Mouse (Mus musculus) heart, embryonic 10.5 days (tissue): ENCODE results near the gene Pou6f1. TPM values are rescaled to one million over a fixed set of nuclear protein-coding genes. Genes with fewer than 3 reads are reported as not detected.
"Not testable (repeated sequence)": the region's sequence is repeated elsewhere in the genome, so short reads cannot be mapped to it uniquely, and the experiment has no call there.

Source experiments
- DNase-seq: peaks from one replicate; pipeline ENCODE4 v3.0.0-alpha.2; 2017; ENCODE audit warnings: low spot score
- H3K27ac ChIP-seq: fragments of 300-500 bp; sonication (generic); 2 replicates; pipeline ENCODE4 v1.5.1; 2016; ENCODE audit warnings: mild to moderate bottlenecking
- H3K27me3 ChIP-seq: fragments of 300-500 bp; sonication (generic); 2 replicates; pipeline ENCODE4 v1.6.1; 2016; ENCODE audit warnings: mild to moderate bottlenecking; ENCODE audit not compliant: poor library complexity, insufficient read depth, severe bottlenecking
- H3K36me3 ChIP-seq: fragments of 300-500 bp; sonication (generic); 2 replicates; pipeline ENCODE4 v1.6.1; 2016; ENCODE audit warnings: mild to moderate bottlenecking, moderate library complexity
- H3K4me1 ChIP-seq: fragments of 300-500 bp; sonication (generic); 2 replicates; pipeline ENCODE4 v1.6.1; 2016; ENCODE audit warnings: mild to moderate bottlenecking
- H3K4me3 ChIP-seq: fragments of 300-500 bp; sonication (generic); 2 replicates; pipeline ENCODE4 v1.5.1; 2016; ENCODE audit warnings: mild to moderate bottlenecking, moderate library complexity
- H3K9me3 ChIP-seq: fragments of 300-500 bp; sonication (generic); 2 replicates; pipeline ENCODE4 v1.6.1; 2016; ENCODE audit warnings: mild to moderate bottlenecking, moderate library complexity
- WGBS: fragments of 180-500 bp; shearing (Covaris S2); methylation state at CpG from one replicate; pipeline ENCODE4 v1.1.7; 2016; 5-methylcytosine and 5-hydroxymethylcytosine counted together
- polyA plus RNA-seq: library from polyadenylated mRNA; unstranded; fragments of >200 nt; fragmentation: Nextera tagmentation; extraction: Ambion mirVana; gene quantifications from 2 replicates; pipeline ENCODE4 v1.2.1, GENCODE M21; 2016

Gene Pou6f1
- polyA plus RNA-seq, 1 experiment from 2014 or later = 2.0 TPM

GRCm38 (mm10) chr15:100556378-100556777 lies 43.4 kb downstream of the Pou6f1 start:
- no peaks in the 10 kb centered on the region for H3K9me3 ChIP-seq
- no peak overlapping the region for H3K4me3 ChIP-seq
- H3K27ac ChIP-seq = no peak overlapping the region
- 70% methylated on average over 9 of the region's 9 CpGs for WGBS
- H3K4me1 ChIP-seq = peaks cover 6% of the 10 kb centered on the region; the same call in 1 of the 2 replicates
- H3K36me3 ChIP-seq = no peaks in the 10 kb centered on the region
- H3K27me3 ChIP-seq = no peaks in the 10 kb centered on the region
- DNase-seq = no peak

- Histone ChIP-seq H3K4me3 (no peak overlapping the region), H3K27me3 (no peaks in the 10 kb centered on the region), H3K36me3 (no peaks in the 10 kb centered on the region), H3K4me1 (peaks cover 7% of the 10 kb centered on the region), H3K9me3 (no peaks in the 10 kb centered on the region), H3K27ac (no peak overlapping the region)
- DNase-seq = no peak
- 75% methylated on average over 5 of the region's 5 CpGs for WGBS
These were observed 43.8 kb downstream of the Pou6f1 start for GRCm38 (mm10) chr15:100555965-100556364.

GRCm38 (mm10) chr15:100551326-100552307 lies 48.2 kb downstream of the Pou6f1 start, which contains the start of gene Tfcp2:
Gene Tfcp2, minus strand, starts transcription at chr15:100552008.
- H3K27me3 ChIP-seq = no peaks in the 10 kb centered on the region
- H3K36me3 ChIP-seq = peaks cover 21% of the 10 kb centered on the region
- H3K9me3 ChIP-seq = no peaks in the 10 kb centered on the region
- peak; percentile 99 for DNase-seq
- H3K27ac ChIP-seq = peak within 1 kb of the TSS; percentile 91
- peak within 1 kb of the TSS; percentile 75 for H3K4me3 ChIP-seq
- under 1% methylated on average over 77 of the region's 84 CpGs for WGBS
- peaks cover 19% of the 10 kb centered on the region for H3K4me1 ChIP-seq

GRCm38 (mm10) chr15:100550280-100550679 lies 49.5 kb downstream of the Pou6f1 start:
- 95% methylated on average over 4 of the region's 4 CpGs for WGBS
- H3K4me1 ChIP-seq = peaks cover 19% of the 10 kb centered on the region
- H3K36me3 ChIP-seq = peaks cover 30% of the 10 kb centered on the region
- no peak for DNase-seq
- no peaks in the 10 kb centered on the region for H3K9me3 ChIP-seq
- H3K4me3 ChIP-seq = 0 out of 2 replicates have a peak overlapping the region, but pooled peaks have one; percentile 75
- no peak overlapping the region for H3K27ac ChIP-seq
- H3K27me3 ChIP-seq = no peaks in the 10 kb centered on the region

- not testable (repeated sequence) for H3K4me3 ChIP-seq, H3K27ac ChIP-seq, DNase-seq, H3K9me3 ChIP-seq, H3K27me3 ChIP-seq, H3K4me1 ChIP-seq
- H3K36me3 ChIP-seq = peaks cover 50% of the 10 kb centered on the region
- WGBS = 94% methylated on average over 14 of the region's 14 CpGs
These were observed 56.1 kb downstream of the Pou6f1 start for GRCm38 (mm10) chr15:100543651-100544030.

- not testable (repeated sequence) for H3K9me3 ChIP-seq, H3K4me3 ChIP-seq, H3K27ac ChIP-seq, H3K27me3 ChIP-seq, DNase-seq, H3K4me1 ChIP-seq
- peaks cover 44% of the 10 kb centered on the region for H3K36me3 ChIP-seq
- WGBS = 95% methylated on average over 28 of the region's 28 CpGs
These were observed 56.7 kb downstream of the Pou6f1 start for GRCm38 (mm10) chr15:100542876-100543650.

GRCm38 (mm10) chr15:100541426-100541825 lies 58.4 kb downstream of the Pou6f1 start:
- no peak overlapping the region for H3K27ac ChIP-seq
- no peak overlapping the region for H3K4me3 ChIP-seq
- WGBS = 90% methylated on average over 4 of the region's 4 CpGs
- H3K36me3 ChIP-seq = peaks cover 35% of the 10 kb centered on the region
- H3K27me3 ChIP-seq = no peaks in the 10 kb centered on the region
- peak; percentile 55 for DNase-seq
- no peaks in the 10 kb centered on the region for H3K9me3 ChIP-seq
- H3K4me1 ChIP-seq = no peaks in the 10 kb centered on the region

- DNase-seq, H3K27ac ChIP-seq, H3K4me3 ChIP-seq, H3K4me1 ChIP-seq, H3K27me3 ChIP-seq, H3K9me3 ChIP-seq: not testable (repeated sequence)
- WGBS = 49% methylated on average over 1 of the region's 1 CpGs
- H3K36me3 ChIP-seq = peaks cover 35% of the 10 kb centered on the region
These were observed 58.8 kb downstream of the Pou6f1 start for GRCm38 (mm10) chr15:100541001-100541400.

- DNase-seq = peak; percentile 66
- Histone ChIP-seq H3K27me3 (no peaks in the 10 kb centered on the region), H3K9me3 (no peaks in the 10 kb centered on the region), H3K4me3 (no peak overlapping the region), H3K36me3 (peaks cover 45% of the 10 kb centered on the region), H3K4me1 (no peaks in the 10 kb centered on the region), H3K27ac (no peak overlapping the region)
- 92% methylated on average over 9 of the region's 9 CpGs for WGBS
These were observed 60.4 kb downstream of the Pou6f1 start for GRCm38 (mm10) chr15:100539411-100539810.

- Histone ChIP-seq H3K27me3 (no peaks in the 10 kb centered on the region), H3K36me3 (peaks cover 42% of the 10 kb centered on the region), H3K4me1 (no peaks in the 10 kb centered on the region), H3K27ac (no peak overlapping the region), H3K4me3 (no peak overlapping the region), H3K9me3 (no peaks in the 10 kb centered on the region)
- DNase-seq = peak; percentile 17
- WGBS = 78% methylated on average over 6 of the region's 6 CpGs
These were observed 61.9 kb downstream of the Pou6f1 start for GRCm38 (mm10) chr15:100537913-100538312.

GRCm38 (mm10) chr15:100527900-100528299 lies 71.9 kb downstream of the Pou6f1 start:
- Histone ChIP-seq H3K27me3 (no peaks in the 10 kb centered on the region), H3K4me1 (no peaks in the 10 kb centered on the region), H3K27ac (no peak overlapping the region), H3K36me3 (peaks cover 17% of the 10 kb centered on the region), H3K4me3 (no peak overlapping the region), H3K9me3 (no peaks in the 10 kb centered on the region)
- 64% methylated on average over 5 of the region's 5 CpGs for WGBS
- no peak for DNase-seq

- Histone ChIP-seq H3K4me1 (no peaks in the 10 kb centered on the region), H3K27ac (no peak overlapping the region), H3K9me3 (no peaks in the 10 kb centered on the region), H3K36me3 (peaks cover 30% of the 10 kb centered on the region), H3K27me3 (no peaks in the 10 kb centered on the region), H3K4me3 (no peak overlapping the region)
- DNase-seq = peak; percentile 63
- 91% methylated on average over 14 of the region's 14 CpGs for WGBS
These were observed 74.4 kb downstream of the Pou6f1 start for GRCm38 (mm10) chr15:100525405-100525804.
